Mouse (Mus musculus): ENCODE data around the gene Eloa.

Gene Eloa

DNA sequence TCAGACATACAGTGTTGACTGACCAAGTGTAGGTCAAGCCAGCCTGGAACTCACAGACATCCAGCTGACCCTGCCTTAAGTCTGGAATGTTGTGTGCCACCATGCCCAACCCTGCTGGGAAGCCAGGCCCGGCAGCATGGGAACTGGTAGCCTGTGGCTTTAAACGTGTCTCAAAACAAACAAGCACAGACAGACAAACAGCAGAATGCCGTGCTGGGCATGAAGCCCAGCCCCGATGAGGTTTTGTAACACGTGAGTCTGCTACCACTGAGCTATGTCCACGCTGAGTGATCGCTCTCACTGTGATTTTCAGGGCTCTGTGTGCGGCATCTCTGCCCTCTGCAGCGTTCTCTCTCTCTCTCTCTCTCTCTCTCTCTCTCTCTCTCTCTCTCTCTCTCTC lies 65.7 kb downstream of the Eloa start:
- no peak for DNase-seq (ENCODE audit: low spot score in 2 of 2)

DNA sequence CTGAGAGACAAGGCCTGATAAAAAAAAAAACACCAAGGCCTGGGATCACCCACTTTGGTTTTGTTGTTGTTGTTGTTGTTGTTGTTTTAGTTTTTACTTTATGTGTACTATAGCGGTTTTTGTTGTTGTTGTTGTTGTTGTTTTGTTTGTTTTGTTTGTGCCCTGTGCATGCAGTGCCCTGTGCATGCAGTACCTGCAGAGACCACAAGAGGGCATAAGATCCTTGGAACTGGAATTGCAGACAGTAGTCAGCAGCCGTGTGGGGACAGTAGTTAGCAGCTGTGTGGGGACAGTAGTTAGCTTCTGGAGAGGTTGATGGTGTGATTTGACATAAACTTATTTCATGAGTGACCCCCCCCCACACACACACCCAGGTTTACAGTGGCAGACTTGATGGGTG lies 67.3 kb downstream of the Eloa start:
- DNase-seq (ENCODE audit: low spot score in 2 of 2) = peak; percentile 65 to 77

Data from natural killer cell, adult 2 months (primary cell).